Comparison of ENCODE assay signal across 16 mouse cellular contexts in genomic region chr10:95559426-95559825, GRCm38 (mm10). TPM values are rescaled to one million over a fixed set of nuclear protein-coding genes. Genes with fewer than 3 reads are reported as not detected.
DNase-seq lines count a peak whose midpoint lies in the region; ATAC-seq and TF ChIP-seq lines count a peak whose summit lies in the region.
"Had no signal": no experiment of that assay in that cellular context is flagged by ENCODE, and none has a peak within 500 bp of the region (broad histone marks: within the 10 kb centered on the region; RNA-seq: fewer than 3 reads in every experiment).

No protein-coding gene starts in this region.

- 71% methylated on average over 7 of the region's 7 CpGs for WGBS in heart, embryonic 12.5 days
- WGBS in kidney, postnatal 0 days: 62% methylated on average over 7 of the region's 7 CpGs
- 67% methylated on average over 7 of the region's 7 CpGs for WGBS in heart, embryonic 16.5 days
- WGBS in liver, embryonic 15.5 days (ENCODE audit: insufficient replicate concordance): 77% methylated on average over 7 of the region's 7 CpGs

- peaks cover 9% of the 10 kb centered on the region for H3K36me3 ChIP-seq in heart, embryonic 12.5 days
- no peaks in the 10 kb centered on the region for H3K36me3 ChIP-seq in kidney, postnatal 0 days (ENCODE audit: insufficient read depth, low read length)
- H3K36me3 ChIP-seq in heart, embryonic 16.5 days (ENCODE audit: control insufficient read depth, insufficient read depth): peaks cover 3% of the 10 kb centered on the region; the same call in 1 of the 2 replicates
- peaks cover 71% of the 10 kb centered on the region for H3K36me3 ChIP-seq in liver, embryonic 15.5 days (replicated peaks)

- H3K9ac ChIP-seq in heart, embryonic 12.5 days: 0 out of 2 replicates have a peak overlapping the region, but pooled peaks have one; percentile 15
- H3K9ac ChIP-seq in kidney, postnatal 0 days (ENCODE audit: low read depth, low read length): no peak overlapping the region
- H3K9ac ChIP-seq in heart, embryonic 16.5 days (ENCODE audit: low read length): peak overlapping the region; percentile 18; the same call in 1 of the 2 replicates
- H3K9ac ChIP-seq in liver, embryonic 15.5 days: no peak overlapping the region; the same call in 1 of the 2 replicates
- H3K9ac ChIP-seq: embryonic facial prominence, embryonic 12.5 days; midbrain, embryonic 12.5 days had no signal

- no peaks in the 10 kb centered on the region for H3K9me3 ChIP-seq in heart, embryonic 12.5 days (replicated peaks)
- H3K9me3 ChIP-seq in kidney, postnatal 0 days (replicated peaks; ENCODE audit: low read length): no peaks in the 10 kb centered on the region
- H3K9me3 ChIP-seq in heart, embryonic 16.5 days (replicated peaks; ENCODE audit: control insufficient read depth, low read length): no peaks in the 10 kb centered on the region
- H3K9me3 ChIP-seq in liver, embryonic 15.5 days (replicated peaks): no peaks in the 10 kb centered on the region
- H3K9me3 ChIP-seq: embryonic facial prominence, embryonic 12.5 days; midbrain, embryonic 12.5 days had no signal

- no peak for TF ChIP-seq CTCF in kidney, postnatal 0 days (IDR thresholded peaks at IDR 0.05; ENCODE audit: low read depth)

- H3K27me3 ChIP-seq in heart, embryonic 12.5 days (replicated peaks): no peaks in the 10 kb centered on the region
- no peaks in the 10 kb centered on the region for H3K27me3 ChIP-seq in kidney, postnatal 0 days (ENCODE audit: insufficient read depth, low read length)
- no peaks in the 10 kb centered on the region for H3K27me3 ChIP-seq in heart, embryonic 16.5 days (ENCODE audit: control insufficient read depth, insufficient read depth, low read length)
- no peaks in the 10 kb centered on the region for H3K27me3 ChIP-seq in liver, embryonic 15.5 days
- H3K27me3 ChIP-seq: embryonic facial prominence, embryonic 12.5 days; midbrain, embryonic 12.5 days had no signal

- H3K27ac ChIP-seq in heart, embryonic 12.5 days (ENCODE audit: poor library complexity, severe bottlenecking): no peak overlapping the region
- no peak overlapping the region for H3K27ac ChIP-seq in kidney, postnatal 0 days
- H3K27ac ChIP-seq in heart, embryonic 16.5 days (ENCODE audit: low read length): no peak overlapping the region
- H3K27ac ChIP-seq in liver, embryonic 15.5 days (replicated peaks): 0 out of 2 replicates have a peak overlapping the region, but pooled peaks have one; percentile 1
- H3K27ac ChIP-seq: embryonic facial prominence, embryonic 12.5 days; hindbrain, postnatal 0 days; midbrain, embryonic 12.5 days had no signal

- peaks cover 59% of the 10 kb centered on the region for H3K4me1 ChIP-seq in heart, embryonic 12.5 days (replicated peaks)
- peaks cover 8% of the 10 kb centered on the region; the same call in 1 of the 2 replicates for H3K4me1 ChIP-seq in kidney, postnatal 0 days (replicated peaks; ENCODE audit: insufficient read depth, low read length)
- H3K4me1 ChIP-seq in heart, embryonic 16.5 days (ENCODE audit: control insufficient read depth, insufficient read depth, low read length): peaks cover 35% of the 10 kb centered on the region
- peaks cover 69% of the 10 kb centered on the region for H3K4me1 ChIP-seq in liver, embryonic 15.5 days (replicated peaks)

- DNase-seq in heart, adult 8-10 months (ENCODE audit: low spot score): no peak
- no peak for DNase-seq in kidney, postnatal 0 days (ENCODE audit: low spot score)
- DNase-seq in kidney, adult 9 months: no peak
- DNase-seq in spleen, postnatal 10 days (ENCODE audit: low spot score in 2 of 2): no peak
- DNase-seq: adrenal gland, postnatal 25 days; cerebellum, postnatal 25 days; gastrocnemius, postnatal 14 days; right cerebral cortex, postnatal 14 days had no signal

- peak overlapping the region; percentile 30 for H3K4me3 ChIP-seq in heart, embryonic 12.5 days
- peak overlapping the region; percentile 24 for H3K4me3 ChIP-seq in kidney, postnatal 0 days (replicated peaks; ENCODE audit: low read depth, low read length)
- no peak overlapping the region; the same call in 1 of the 2 replicates for H3K4me3 ChIP-seq in heart, embryonic 16.5 days (ENCODE audit: low read length)
- H3K4me3 ChIP-seq in liver, embryonic 15.5 days (replicated peaks): peak overlapping the region; percentile 99
- H3K4me3 ChIP-seq: embryonic facial prominence, embryonic 12.5 days had no signal

- peak overlapping the region; percentile 47 for H3K4me2 ChIP-seq in heart, embryonic 12.5 days
- H3K4me2 ChIP-seq in kidney, postnatal 0 days (ENCODE audit: low read length): peak overlapping the region; percentile 30
- H3K4me2 ChIP-seq in heart, embryonic 16.5 days (ENCODE audit: low read depth, low read length): peak overlapping the region; percentile 29; the same call in 1 of the 2 replicates
- H3K4me2 ChIP-seq in liver, embryonic 15.5 days: peak overlapping the region; percentile 70
- H3K4me2 ChIP-seq: embryonic facial prominence, embryonic 12.5 days; midbrain, embryonic 12.5 days had no signal

- no peak for ATAC-seq in heart, embryonic 12.5 days (ENCODE audit: insufficient number of reproducible peaks, low FRiP score)
- no peak for ATAC-seq in kidney, postnatal 0 days (replicated peaks; ENCODE audit: low FRiP score, low read depth)
- ATAC-seq in heart, embryonic 16.5 days (replicated peaks; ENCODE audit: extremely low read depth, insufficient read depth, low FRiP score): no peak
- no peak for ATAC-seq in liver, embryonic 15.5 days (ENCODE audit: insufficient read depth)
- ATAC-seq: CD4-positive, CD25-positive, alpha-beta regulatory T cell, adult 4 months; forebrain, embryonic 16.5 days; hindbrain, postnatal 0 days had no signal

RNA-seq across cellular contexts. Expression of gene Nudt4, which starts 4.5 kb away (rescaled TPM):
- polyA plus RNA-seq in heart, embryonic 12.5 days (2016; fragmentation: Nextera tagmentation; extraction: Ambion mirVana): 152 and 155 TPM in 2 replicates
- total RNA-seq in heart, adult 8-10 months (2022): 100 to 1,000 TPM; 276 to 382 (median 344) TPM
- 215 and 232 TPM in 2 replicates for polyA plus RNA-seq in kidney, postnatal 0 days (2015; fragmentation: Nextera tagmentation; extraction: Ambion mirVana)
- 72.6 and 83.7 TPM in 2 replicates for polyA plus RNA-seq in heart, embryonic 16.5 days (2015; fragmentation: Nextera tagmentation; extraction: Ambion mirVana)
- polyA plus RNA-seq in liver, embryonic 15.5 days (2015; fragmentation: Nextera tagmentation; extraction: Ambion mirVana): 85.3 and 87.5 TPM in 2 replicates

RNA-seq across cellular contexts. Expression of gene Ube2n, which starts 44.5 kb away (rescaled TPM):
- polyA plus RNA-seq in heart, embryonic 12.5 days (2016; fragmentation: Nextera tagmentation; extraction: Ambion mirVana): 266 and 274 TPM in 2 replicates
- 100 to 1,000 TPM in 1 of 4 experiments, 10 to 100 TPM in 3; 85.8 to 102 (median 94.5) TPM for total RNA-seq in heart, adult 8-10 months (2022)
- 277 and 296 TPM in 2 replicates for polyA plus RNA-seq in kidney, postnatal 0 days (2015; fragmentation: Nextera tagmentation; extraction: Ambion mirVana)
- 246 and 253 TPM in 2 replicates for polyA plus RNA-seq in heart, embryonic 16.5 days (2015; fragmentation: Nextera tagmentation; extraction: Ambion mirVana)
- 124 and 132 TPM in 2 replicates for polyA plus RNA-seq in liver, embryonic 15.5 days (2015; fragmentation: Nextera tagmentation; extraction: Ambion mirVana)

RNA-seq across cellular contexts. Expression of gene Mrpl42, which starts 57.7 kb away (rescaled TPM):
- polyA plus RNA-seq in heart, embryonic 12.5 days (2016; fragmentation: Nextera tagmentation; extraction: Ambion mirVana): 519 and 526 TPM in 2 replicates
- total RNA-seq in heart, adult 8-10 months (2022): 100 to 1,000 TPM; 415 to 495 (median 478) TPM
- 427 and 432 TPM in 2 replicates for polyA plus RNA-seq in kidney, postnatal 0 days (2015; fragmentation: Nextera tagmentation; extraction: Ambion mirVana)
- polyA plus RNA-seq in heart, embryonic 16.5 days (2015; fragmentation: Nextera tagmentation; extraction: Ambion mirVana): 629 and 634 TPM in 2 replicates
- polyA plus RNA-seq in liver, embryonic 15.5 days (2015; fragmentation: Nextera tagmentation; extraction: Ambion mirVana): 139 and 157 TPM in 2 replicates

Comparison
In these comparisons a context has a peak if more than half of its experiments do, and no peak if none do; other contexts are left out.
1. H3K9ac ChIP-seq: peak in heart, embryonic 12.5 days (single experiment) and heart, embryonic 16.5 days (single experiment); none in kidney, postnatal 0 days (single experiment) and liver, embryonic 15.5 days (single experiment).
2. Peak in every context shown above with its lines, with median percentiles within 50 percentile points of each other: H3K4me2 ChIP-seq.